Mouse (Mus musculus): ENCODE measurements around the gene Tnf. TPM values are rescaled to one million over a fixed set of nuclear protein-coding genes. Genes with fewer than 3 reads are reported as not detected.

Gene Tnf
- total RNA-seq, 2 experiments from 2014 or later, result not detected

DNA sequence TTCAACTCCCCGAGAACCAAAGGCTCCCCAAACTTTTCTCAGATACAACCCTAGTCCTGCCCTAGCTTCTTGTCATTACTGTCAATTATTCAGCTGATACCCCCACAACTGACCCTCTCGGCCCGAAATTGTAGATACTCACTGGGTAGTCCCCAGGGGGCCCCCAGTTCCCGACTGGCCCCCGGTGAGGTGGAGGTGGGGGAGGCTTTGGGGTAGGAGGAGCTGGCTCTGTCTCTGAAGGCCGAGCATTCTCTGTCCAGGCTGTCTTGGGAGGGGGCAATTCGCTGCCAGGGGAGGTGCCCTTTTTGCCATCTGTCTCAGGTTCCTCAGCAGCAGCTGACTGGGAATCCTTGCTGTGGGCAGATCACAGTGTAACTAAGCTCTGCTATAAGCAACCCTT lies 42.2 kb downstream of the Tnf start:
- no peak for DNase-seq (ENCODE audit: low spot score in 2 of 2)
- no peak for TF ChIP-seq CTCF (conservative IDR thresholded peaks at IDR 0.05)
- no peak overlapping the region for H3K4me3 ChIP-seq
- no peak overlapping the region for H3K27ac ChIP-seq

DNA sequence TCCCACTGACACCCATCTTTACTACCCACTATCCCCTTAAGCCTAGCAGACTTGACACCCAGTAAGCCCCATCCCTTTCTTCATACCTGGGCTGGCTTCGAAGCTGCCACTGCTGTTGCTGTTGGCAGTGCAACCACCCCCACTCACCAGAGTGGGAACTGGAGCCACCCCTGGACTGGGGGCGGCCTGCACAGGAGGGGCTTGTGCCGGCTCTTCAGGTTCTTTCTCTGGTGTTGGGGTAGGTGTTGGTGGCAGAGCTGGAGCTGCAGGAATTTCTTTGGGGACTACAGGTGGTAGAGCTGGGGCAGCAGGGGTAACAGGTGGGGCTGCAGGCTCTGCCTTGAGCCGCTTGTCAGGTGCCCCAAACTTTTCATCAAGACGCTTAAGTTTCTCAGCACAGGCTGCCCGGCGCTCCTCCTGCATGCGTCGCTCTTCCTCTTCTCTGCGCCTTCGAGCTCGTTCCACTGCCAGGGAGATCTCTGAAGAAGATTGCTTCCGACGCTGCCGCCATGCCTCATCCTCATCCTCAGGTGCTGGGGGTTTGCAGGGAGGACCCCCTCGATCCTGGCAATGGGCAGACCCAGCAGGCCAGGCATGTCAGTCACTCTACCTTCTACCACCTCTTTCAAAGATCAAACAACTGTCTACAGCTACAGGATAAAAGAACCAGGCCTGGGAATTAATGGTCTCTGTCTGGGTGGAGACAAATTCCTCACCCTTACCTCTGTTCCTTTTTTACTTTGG lies 42.8 kb downstream of the Tnf start:
- DNase-seq (ENCODE audit: low spot score in 2 of 2), result no peak
- Histone ChIP-seq H3K4me3 (no peak overlapping the region), H3K27ac (no peak overlapping the region)
- no peak for TF ChIP-seq CTCF (conservative IDR thresholded peaks at IDR 0.05)

DNA sequence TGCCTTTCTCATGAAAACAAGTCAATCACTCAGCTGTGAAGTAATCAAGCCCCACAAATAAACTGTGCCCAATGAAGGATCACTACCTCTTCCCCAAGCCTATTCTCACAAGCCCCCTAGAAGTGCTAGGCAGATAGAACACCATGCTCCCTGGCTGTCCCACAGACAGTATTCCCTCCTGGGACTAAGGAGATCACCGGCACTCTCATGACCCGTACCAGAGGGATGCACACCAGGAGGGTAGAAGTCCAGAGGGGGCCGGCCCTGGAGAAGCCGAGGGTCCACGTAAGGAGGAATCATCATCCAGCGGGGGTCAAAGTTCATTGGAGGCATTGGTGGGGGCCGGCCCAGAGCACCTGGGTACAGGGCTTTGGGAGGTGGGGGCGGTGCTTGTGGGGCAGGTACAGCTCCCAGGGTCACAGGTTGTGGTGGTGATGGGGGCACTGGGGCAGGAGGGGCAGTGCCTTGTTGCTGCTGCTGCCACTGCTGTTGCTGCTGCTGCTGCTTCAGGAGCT lies 44.1 kb downstream of the Tnf start:
- H3K27ac ChIP-seq, result no peak overlapping the region
- DNase-seq (ENCODE audit: low spot score in 2 of 2), result no peak
- no peak for TF ChIP-seq CTCF (conservative IDR thresholded peaks at IDR 0.05)
- H3K4me3 ChIP-seq, result no peak overlapping the region

DNA sequence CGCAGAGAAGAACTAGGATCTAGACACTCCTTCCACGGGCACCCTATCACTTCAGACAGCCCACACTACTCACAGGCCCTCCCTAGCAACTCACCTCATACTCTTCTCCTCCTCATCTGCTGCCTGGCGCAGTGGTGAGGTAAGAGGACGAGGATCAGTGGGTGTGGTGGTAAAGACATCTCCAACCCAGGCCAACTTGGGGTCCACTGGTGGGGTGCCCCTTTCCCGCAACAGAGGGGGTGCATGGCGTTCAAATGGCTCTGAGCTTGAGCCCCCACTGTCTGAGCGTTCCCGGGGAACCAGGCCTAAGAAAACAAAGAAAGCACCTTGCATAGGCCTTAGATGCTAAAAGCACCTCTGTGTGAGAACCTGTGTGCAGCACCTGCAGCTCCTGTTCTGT lies 44.6 kb downstream of the Tnf start:
- no peak for TF ChIP-seq CTCF (conservative IDR thresholded peaks at IDR 0.05)
- no peak overlapping the region for H3K27ac ChIP-seq

DNA sequence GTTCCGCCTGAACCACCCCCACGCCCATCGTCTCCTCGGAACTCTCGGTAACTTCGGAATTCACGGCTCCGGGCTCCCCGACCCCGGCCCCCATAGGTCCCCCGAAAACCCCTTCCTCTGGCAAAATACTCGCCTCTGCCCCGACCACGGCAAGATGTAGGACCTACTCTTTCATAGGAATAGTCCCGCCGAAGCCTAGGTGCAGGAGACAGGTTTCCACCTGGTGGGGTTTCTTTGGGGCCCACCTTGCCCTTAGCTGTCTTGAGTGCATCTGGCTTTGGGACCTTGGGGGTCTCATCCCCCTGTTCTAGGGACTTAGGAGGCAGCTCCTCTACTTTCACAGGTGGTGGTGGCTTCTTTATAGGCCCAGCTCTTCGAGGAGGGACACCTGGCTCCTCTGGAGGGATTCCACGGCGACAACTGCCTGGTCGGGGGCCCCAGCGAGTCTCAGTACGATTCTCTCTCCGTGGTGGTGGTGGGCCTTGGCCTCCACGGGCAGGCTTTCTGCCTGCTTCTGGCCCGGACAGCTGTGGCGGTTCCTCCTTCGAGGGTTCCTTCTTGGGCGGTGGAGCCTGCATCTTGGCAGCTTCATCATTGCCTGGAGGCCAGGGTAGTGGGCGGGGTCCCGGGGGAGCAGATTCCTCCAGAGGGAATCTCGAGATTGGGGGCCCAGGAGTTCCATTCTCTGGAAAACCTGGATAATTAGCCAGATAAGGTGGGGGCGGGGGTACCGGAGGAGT lies 45.2 kb downstream of the Tnf start:
- DNase-seq (ENCODE audit: low spot score in 2 of 2), result no peak
- TF ChIP-seq CTCF (conservative IDR thresholded peaks at IDR 0.05), result no peak

More for the DNA sequence above, 44.6 kb downstream of the Tnf start:
- DNase-seq (ENCODE audit: low spot score in 2 of 2), result no peak
- no peak overlapping the region for H3K4me3 ChIP-seq

DNA sequence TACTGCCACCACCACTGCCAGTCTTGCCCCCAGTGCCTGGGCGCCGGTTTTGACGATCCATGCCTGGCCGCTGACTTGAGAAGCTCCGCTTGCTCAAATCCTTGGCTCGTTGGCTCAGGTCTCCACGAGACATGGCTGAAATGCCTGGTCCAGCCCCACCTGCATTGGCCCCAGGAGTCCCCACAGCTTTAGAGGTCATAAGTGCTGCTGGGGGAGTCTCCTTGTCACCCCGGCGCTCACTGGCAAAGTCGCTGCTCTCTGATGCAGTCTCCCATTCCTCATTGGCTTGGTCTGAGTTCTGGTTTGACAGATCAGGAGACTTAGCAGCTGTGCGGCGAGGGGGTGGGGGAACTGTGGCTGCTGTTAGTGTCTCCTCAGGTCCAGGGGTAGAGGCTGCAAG lies 46.4 kb downstream of the Tnf start:
- no peak for DNase-seq (ENCODE audit: low spot score in 2 of 2)
- Histone ChIP-seq H3K4me3 (no peak overlapping the region), H3K27ac (no peak overlapping the region)
- TF ChIP-seq CTCF (conservative IDR thresholded peaks at IDR 0.05), result no peak

More for the DNA sequence above, 45.2 kb downstream of the Tnf start:
- no peak overlapping the region for H3K27ac ChIP-seq
- no peak overlapping the region for H3K4me3 ChIP-seq

DNA sequence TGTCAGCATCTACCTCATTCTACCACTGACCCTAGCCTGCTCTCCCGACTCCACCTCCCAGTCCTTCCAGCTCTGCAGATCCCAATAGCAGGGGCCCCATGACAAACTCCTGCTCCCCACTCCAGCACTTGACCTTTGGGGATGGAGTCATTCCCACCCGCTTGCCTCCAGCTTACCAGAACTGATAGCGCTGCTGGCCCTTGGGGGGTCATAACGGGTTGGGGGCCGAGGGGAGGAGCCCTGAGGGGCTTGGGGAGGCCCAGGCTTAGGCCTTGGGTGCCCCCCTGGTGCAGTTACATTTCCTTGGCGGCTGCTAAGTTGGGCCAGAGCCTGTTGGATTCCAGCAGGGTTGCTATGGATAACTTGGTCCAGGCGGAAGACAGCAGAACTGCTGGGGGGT lies 47.2 kb downstream of the Tnf start:
- no peak for DNase-seq (ENCODE audit: low spot score in 2 of 2)
- TF ChIP-seq CTCF (conservative IDR thresholded peaks at IDR 0.05), result no peak
- no peak overlapping the region for H3K27ac ChIP-seq
- H3K4me3 ChIP-seq, result no peak overlapping the region

DNA sequence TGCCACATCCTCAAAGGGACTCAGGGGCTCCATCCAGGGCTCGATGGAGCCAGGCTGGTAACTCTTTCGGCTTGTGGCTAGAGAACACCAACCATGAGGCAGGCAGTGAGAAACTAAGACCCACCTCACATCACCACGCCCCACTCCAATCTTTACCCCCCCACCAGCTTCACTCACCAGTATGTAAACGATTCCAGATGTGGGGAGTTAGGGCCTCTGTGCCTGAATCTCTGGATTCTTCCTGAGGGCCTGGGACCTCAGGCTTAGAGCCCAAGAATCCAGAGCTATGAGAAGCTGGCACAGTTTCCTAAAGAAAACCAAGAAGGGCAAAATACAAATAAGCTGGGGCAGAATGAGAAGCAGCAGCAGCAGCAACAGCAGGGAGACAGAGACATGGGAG lies 47.9 kb downstream of the Tnf start:
- no peak for DNase-seq (ENCODE audit: low spot score in 2 of 2)
- H3K27ac ChIP-seq, result no peak overlapping the region
- TF ChIP-seq CTCF (conservative IDR thresholded peaks at IDR 0.05), result no peak
- no peak overlapping the region for H3K4me3 ChIP-seq

DNA sequence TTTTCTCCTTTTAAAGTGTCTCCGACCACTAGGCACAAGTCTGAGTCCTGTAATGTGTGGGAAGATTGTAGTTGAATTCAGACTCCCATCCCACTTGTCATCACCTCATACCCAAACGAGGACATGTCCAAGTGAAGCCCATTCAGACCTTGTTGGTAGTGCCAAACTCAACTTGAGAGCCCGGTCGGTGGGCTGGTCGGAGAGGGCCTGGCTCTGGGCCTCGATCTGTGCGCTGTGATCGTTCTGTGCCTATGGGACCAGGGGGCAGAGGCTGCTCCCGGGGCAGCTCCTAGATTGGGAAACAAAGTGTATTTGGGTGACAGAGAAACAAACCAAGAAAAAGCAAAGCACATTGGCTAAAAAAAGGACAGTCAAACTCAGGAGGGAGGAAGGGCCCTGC lies 48.7 kb downstream of the Tnf start:
- no peak overlapping the region for H3K27ac ChIP-seq
- no peak for TF ChIP-seq CTCF (conservative IDR thresholded peaks at IDR 0.05)
- no peak for DNase-seq (ENCODE audit: low spot score in 2 of 2)
- no peak overlapping the region for H3K4me3 ChIP-seq

DNA sequence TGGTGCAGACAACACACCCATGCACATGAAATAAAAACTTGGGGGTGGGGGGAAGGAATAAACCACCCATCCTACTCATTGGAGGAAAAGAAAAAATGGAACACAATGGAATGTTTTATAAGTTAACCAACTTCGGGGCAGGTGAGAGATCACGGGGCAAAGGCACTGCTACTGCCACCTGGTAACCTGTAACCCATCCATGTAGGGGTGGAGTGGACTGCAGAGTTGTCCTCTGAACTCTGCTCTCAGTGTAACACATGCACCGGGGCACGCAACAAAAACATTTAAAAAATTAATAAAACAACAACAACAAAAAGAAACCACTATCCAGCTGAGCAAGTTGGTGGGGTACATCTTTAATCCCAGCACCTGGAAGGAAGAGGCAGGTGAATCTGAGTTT lies 49.7 kb downstream of the Tnf start:
- Histone ChIP-seq H3K27ac (no peak overlapping the region), H3K4me3 (no peak overlapping the region)
- no peak for TF ChIP-seq CTCF (conservative IDR thresholded peaks at IDR 0.05)
- DNase-seq (ENCODE audit: low spot score in 2 of 2), result no peak

Small RNAs within 50 kb of the gene (microRNA-seq; reads per million reads assigned to microRNA genes)
- gene Mir6973a (0 reads per million in 2 experiments), gene Mir6974 (0 reads per million in 2 experiments), gene Mir6975 (0.92 to 1.3 reads per million in 2 experiments), gene Mir8094 (0 to 0.18 reads per million in 2 experiments)

Other genes with a start within 250 kb of the Tnf start
- 10 to 100 TPM; 21.4 to 24.7 TPM for gene Hspa1b, start 242.8 kb downstream of the Tnf start, total RNA-seq (2021)
- gene Gm20481, start 232.1 kb downstream of the Tnf start, total RNA-seq (2021), result not detected
- 10 to 100 TPM; 16.9 to 18.1 TPM for gene Hspa1a, start 229.9 kb downstream of the Tnf start, total RNA-seq (2021)
- gene Hspa1l, start 229.3 kb downstream of the Tnf start, total RNA-seq (2021), result under 1 TPM; 0.44 to 0.49 TPM
- gene Lsm2, start 220.1 kb downstream of the Tnf start, total RNA-seq (2021), result 10 to 100 TPM; 15.9 to 21.8 TPM
- gene Vars, start 201.0 kb downstream of the Tnf start, total RNA-seq (2021), result 10 to 100 TPM; 48.2 to 55.1 TPM
- under 1 TPM; 0.20 to 0.26 TPM for gene Vwa7, start 185.4 kb downstream of the Tnf start, total RNA-seq (2021)
- gene Sapcd1, start 174.0 kb downstream of the Tnf start, total RNA-seq (2021), result under 1 TPM in 1 of 2 experiments, not detected in 1; 0.67 TPM
- 1 to 10 TPM in 1 of 2 experiments, under 1 TPM in 1; 0.26 to 1.1 TPM for gene Msh5, start 155.3 kb downstream of the Tnf start, total RNA-seq (2021)
- gene Clic1, start 152.0 kb downstream of the Tnf start, total RNA-seq (2021), result 1 to 10 TPM; 9.2 to 9.6 TPM
- gene Ddah2, start 143.0 kb downstream of the Tnf start, total RNA-seq (2021), result 10 to 100 TPM; 13.7 to 15.8 TPM
- not detected for gene Ly6g6c, start 136.6 kb downstream of the Tnf start, total RNA-seq (2021)
- gene Mpig6b, start 135.8 kb downstream of the Tnf start, total RNA-seq (2021), result not detected
- gene Ly6g6e, start 125.1 kb downstream of the Tnf start, total RNA-seq (2021), result 1 to 10 TPM; 2.5 to 3.5 TPM
- gene Ly6g6d, start 123.9 kb downstream of the Tnf start, total RNA-seq (2021), result 1 to 10 TPM; 1.1 TPM
- gene Ly6g6f, start 116.4 kb downstream of the Tnf start, total RNA-seq (2021), result under 1 TPM in 1 of 2 experiments, not detected in 1; 0.52 TPM
- gene Abhd16a, start 112.7 kb downstream of the Tnf start, total RNA-seq (2021), result 100 to 1,000 TPM; 110 to 113 TPM
- not detected for gene Ly6g5c, start 93.7 kb downstream of the Tnf start, total RNA-seq (2021)
- under 1 TPM in 1 of 2 experiments, not detected in 1; 0.54 TPM for gene Ly6g5b, start 86.6 kb downstream of the Tnf start, total RNA-seq (2021)
- 10 to 100 TPM; 15.0 to 15.9 TPM for gene Gpank1, start 80.6 kb downstream of the Tnf start, total RNA-seq (2021)
- gene Csnk2b, start 80.0 kb downstream of the Tnf start, total RNA-seq (2021), result 100 to 1,000 TPM; 170 to 178 TPM
- gene D17H6S53E, start 75.6 kb downstream of the Tnf start, total RNA-seq (2021), result 10 to 100 TPM; 25.2 to 29.3 TPM
- under 1 TPM; 0.37 to 0.49 TPM for gene Apom, start 70.0 kb downstream of the Tnf start, total RNA-seq (2021)
- gene Bag6, start 66.8 kb downstream of the Tnf start, total RNA-seq (2021), result 100 to 1,000 TPM; 320 to 334 TPM
- 100 to 1,000 TPM; 339 to 370 TPM for gene Prrc2a, start 37.1 kb downstream of the Tnf start, total RNA-seq (2021)
- gene Aif1, start 25.9 kb downstream of the Tnf start, total RNA-seq (2021), result 10 to 100 TPM; 11.1 to 11.8 TPM
- gene Lst1, start 13.6 kb downstream of the Tnf start, total RNA-seq (2021), result 1 to 10 TPM; 6.2 to 8.6 TPM
- gene Ltb, start 7.6 kb downstream of the Tnf start, total RNA-seq (2021), result under 1 TPM; 0.76 to 0.77 TPM
- under 1 TPM; 0.54 to 0.59 TPM for gene Lta, start 3.3 kb upstream of the Tnf start, total RNA-seq (2021)
- gene Gm16181, start 18.8 kb upstream of the Tnf start, total RNA-seq (2021), result not detected
- gene Atp6v1g2, start 31.7 kb upstream of the Tnf start, total RNA-seq (2021), result 100 to 1,000 TPM; 615 to 646 TPM
- gene Nfkbil1, start 33.8 kb upstream of the Tnf start, total RNA-seq (2021), result 10 to 100 TPM; 13.3 to 15.1 TPM
- gene Ddx39b, start 39.7 kb upstream of the Tnf start, total RNA-seq (2021), result 100 to 1,000 TPM; 230 to 239 TPM
- gene H2-D1, start 60.7 kb upstream of the Tnf start, total RNA-seq (2021), result 10 to 100 TPM; 15.7 to 21.2 TPM
- under 1 TPM; 0.13 to 0.47 TPM for gene H2-Q1, start 118.4 kb upstream of the Tnf start, total RNA-seq (2021)
- gene H2-Q2, start 140.2 kb upstream of the Tnf start, total RNA-seq (2021), result under 1 TPM in 1 of 2 experiments, not detected in 1; 0.38 TPM
- 1 to 10 TPM; 1.7 to 2.3 TPM for gene H2-Q4, start 177.6 kb upstream of the Tnf start, total RNA-seq (2021)
- gene H2-Q6, start 222.8 kb upstream of the Tnf start, total RNA-seq (2021), result not detected
- under 1 TPM; 0.69 to 0.79 TPM for gene H2-Q7, start 237.1 kb upstream of the Tnf start, total RNA-seq (2021)